20 mouse cellular contexts compared by ENCODE assay signal in genomic region chr12:70523379-70523778, GRCm38 (mm10).
A peak's percentile ranks its signal among the peaks of the same experiment; 100 is the strongest.
DNase-seq lines count a peak whose midpoint lies in the region; ATAC-seq and TF ChIP-seq lines count a peak whose summit lies in the region.
"Had no signal": no experiment of that assay in that cellular context is flagged by ENCODE, and none has a peak within 500 bp of the region (broad histone marks: within the 10 kb centered on the region; RNA-seq: fewer than 3 reads in every experiment).

No protein-coding gene starts in this region.

- peak; percentile 25 to 69 for DNase-seq in adrenal gland, adult (ENCODE audit: inconsistent age in 2 of 2, low spot score in 1 of 2)
- no peak for DNase-seq in adrenal gland, adult 8-10 months
- peak; percentile 24 for DNase-seq in kidney, postnatal 0 days (ENCODE audit: low spot score)
- no peak for DNase-seq in kidney, adult 8-10 months
- peak; percentile 26 for DNase-seq in fat pad, adult 2 months (ENCODE audit: extremely low read depth, low read depth, low spot score)
- no peak for DNase-seq in stomach, postnatal 0 days (ENCODE audit: low spot score)
- DNase-seq in hindbrain, embryonic 14.5 days (ENCODE audit: low spot score) = no peak
- DNase-seq: adrenal gland, postnatal 10 days; cerebellum, adult 2 months; cerebellum, postnatal 10 days; gastrocnemius, postnatal 36 days; heart, adult 11 months; heart, postnatal 14 days had no signal

- no peak for TF ChIP-seq EP300 in stomach, postnatal 0 days (optimal IDR thresholded peaks at IDR 0.05)

- no peak overlapping the region for H3K9ac ChIP-seq in kidney, postnatal 0 days (ENCODE audit: low read depth, low read length)
- no peak overlapping the region for H3K9ac ChIP-seq in stomach, postnatal 0 days (ENCODE audit: low read length)
- no peak overlapping the region for H3K9ac ChIP-seq in hindbrain, embryonic 14.5 days
- H3K9ac ChIP-seq: hindbrain, embryonic 13.5 days had no signal

- no peaks in the 10 kb centered on the region for H3K36me3 ChIP-seq in kidney, postnatal 0 days (ENCODE audit: insufficient read depth, low read length)
- no peaks in the 10 kb centered on the region for H3K36me3 ChIP-seq in stomach, postnatal 0 days (ENCODE audit: control insufficient read depth, insufficient read depth, low read length)
- H3K36me3 ChIP-seq in hindbrain, embryonic 14.5 days (replicated peaks; ENCODE audit: control insufficient read depth, insufficient read depth) = no peaks in the 10 kb centered on the region
- H3K36me3 ChIP-seq: embryonic facial prominence, embryonic 10.5 days; forebrain, embryonic 10.5 days; heart, embryonic 10.5 days; hindbrain, embryonic 13.5 days had no signal

- 69% methylated on average over 7 of the region's 7 CpGs for WGBS in kidney, postnatal 0 days
- WGBS in stomach, postnatal 0 days = 54% methylated on average over 7 of the region's 7 CpGs
- 82% methylated on average over 7 of the region's 7 CpGs for WGBS in hindbrain, embryonic 14.5 days

- no peak for ATAC-seq in kidney, postnatal 0 days (replicated peaks; ENCODE audit: low FRiP score, low read depth)
- ATAC-seq in stomach, postnatal 0 days (ENCODE audit: low FRiP score, low TSS enrichment) = peak; percentile 71
- no peak for ATAC-seq in hindbrain, embryonic 14.5 days (ENCODE audit: low FRiP score)
- ATAC-seq: activated CD4-positive, CD25-positive, alpha-beta regulatory T cell, adult 4 months; forebrain, embryonic 14.5 days; Patski had no signal

- no peaks in the 10 kb centered on the region for H3K9me3 ChIP-seq in kidney, postnatal 0 days (replicated peaks; ENCODE audit: low read length)
- H3K9me3 ChIP-seq in stomach, postnatal 0 days (ENCODE audit: control insufficient read depth, low read length) = no peaks in the 10 kb centered on the region
- H3K9me3 ChIP-seq in hindbrain, embryonic 14.5 days (ENCODE audit: control insufficient read depth, low read length) = no peaks in the 10 kb centered on the region
- H3K9me3 ChIP-seq: embryonic facial prominence, embryonic 10.5 days; forebrain, embryonic 10.5 days; heart, embryonic 10.5 days; hindbrain, embryonic 13.5 days had no signal

- H3K27me3 ChIP-seq in kidney, postnatal 0 days (ENCODE audit: insufficient read depth, low read length) = no peaks in the 10 kb centered on the region
- H3K27me3 ChIP-seq in stomach, postnatal 0 days (ENCODE audit: control insufficient read depth, insufficient read depth, low read length) = no peaks in the 10 kb centered on the region
- no peaks in the 10 kb centered on the region for H3K27me3 ChIP-seq in hindbrain, embryonic 14.5 days (ENCODE audit: control insufficient read depth, insufficient read depth, low read length)
- H3K27me3 ChIP-seq: hindbrain, embryonic 13.5 days; Patski had no signal

- H3K4me1 ChIP-seq in kidney, postnatal 0 days (replicated peaks; ENCODE audit: insufficient read depth, low read length) = 0 out of 2 replicates have a peak, but pooled peaks cover 4% of the 10 kb centered on the region
- no peaks in the 10 kb centered on the region for H3K4me1 ChIP-seq in stomach, postnatal 0 days (replicated peaks; ENCODE audit: control insufficient read depth, insufficient read depth)
- no peaks in the 10 kb centered on the region for H3K4me1 ChIP-seq in hindbrain, embryonic 14.5 days (replicated peaks; ENCODE audit: control insufficient read depth, insufficient read depth, low read length)
- H3K4me1 ChIP-seq: embryonic facial prominence, embryonic 10.5 days; forebrain, embryonic 10.5 days; heart, embryonic 10.5 days; hindbrain, embryonic 13.5 days had no signal

- no peak overlapping the region for H3K4me2 ChIP-seq in kidney, postnatal 0 days (ENCODE audit: low read length)
- H3K4me2 ChIP-seq in stomach, postnatal 0 days (replicated peaks; ENCODE audit: low read depth) = no peak overlapping the region
- no peak overlapping the region for H3K4me2 ChIP-seq in hindbrain, embryonic 14.5 days (replicated peaks)
- H3K4me2 ChIP-seq: hindbrain, embryonic 13.5 days had no signal

- no peak for TF ChIP-seq CTCF in kidney, postnatal 0 days (IDR thresholded peaks at IDR 0.05; ENCODE audit: low read depth)
- TF ChIP-seq CTCF in stomach, postnatal 0 days (IDR thresholded peaks at IDR 0.05; ENCODE audit: low read depth) = no peak

- H3K27ac ChIP-seq in kidney, postnatal 0 days = no peak overlapping the region
- peak overlapping the region; percentile 15 for H3K27ac ChIP-seq in stomach, postnatal 0 days (replicated peaks)
- no peak overlapping the region for H3K27ac ChIP-seq in hindbrain, embryonic 14.5 days
- H3K27ac ChIP-seq: embryonic facial prominence, embryonic 10.5 days; forebrain, embryonic 10.5 days; heart, embryonic 10.5 days; hindbrain, embryonic 13.5 days had no signal

- no peak overlapping the region for H3K4me3 ChIP-seq in kidney, postnatal 0 days (replicated peaks; ENCODE audit: low read depth, low read length)
- H3K4me3 ChIP-seq in stomach, postnatal 0 days (ENCODE audit: low read depth, low read length) = no peak overlapping the region
- no peak overlapping the region for H3K4me3 ChIP-seq in hindbrain, embryonic 14.5 days (replicated peaks; ENCODE audit: low read length)
- H3K4me3 ChIP-seq: embryonic facial prominence, embryonic 10.5 days; forebrain, embryonic 10.5 days; heart, embryonic 10.5 days; hindbrain, embryonic 13.5 days had no signal

Comparison
In these comparisons a context has a peak if more than half of its experiments do, and no peak if none do; other contexts are left out.
1. DNase-seq: peak in adrenal gland, adult (2 of 2), kidney, postnatal 0 days (single experiment) and fat pad, adult 2 months (single experiment); none in adrenal gland, adult 8-10 months (single experiment), kidney, adult 8-10 months (0 of 2), stomach, postnatal 0 days (single experiment) and hindbrain, embryonic 14.5 days (single experiment).